ENCODE assay signal across 18 mouse cellular contexts in genomic region chr19:10715476-10715875, GRCm38 (mm10). TPM values are rescaled to one million over a fixed set of nuclear protein-coding genes. Genes with fewer than 3 reads are reported as not detected.
DNase-seq lines count a peak whose midpoint lies in the region; ATAC-seq and TF ChIP-seq lines count a peak whose summit lies in the region.
"Had no signal": no experiment of that assay in that cellular context is flagged by ENCODE, and none has a peak within 500 bp of the region (broad histone marks: within the 10 kb centered on the region; RNA-seq: fewer than 3 reads in every experiment).

No protein-coding gene starts in this region.

- ATAC-seq in neural tube, embryonic 15.5 days (ENCODE audit: low FRiP score) = no peak
- no peak for ATAC-seq in stomach, postnatal 0 days (ENCODE audit: low FRiP score, low TSS enrichment)

- TF ChIP-seq POLR2A in cerebellum, adult 2 months (IDR thresholded peaks at IDR 0.05; ENCODE audit: borderline replicate concordance, insufficient read depth, low read length) = no peak
- TF ChIP-seq POLR2A in thymus, adult 2 months (IDR thresholded peaks at IDR 0.05; ENCODE audit: control insufficient read depth, extremely low read depth, insufficient read depth, low read length, poor library complexity) = no peak

- no peak for TF ChIP-seq CTCF in cerebellum, adult 2 months (IDR thresholded peaks at IDR 0.05; ENCODE audit: borderline replicate concordance, insufficient read depth, low read depth, low read length)
- no peak for TF ChIP-seq CTCF in thymus, adult 2 months (IDR thresholded peaks at IDR 0.05; ENCODE audit: borderline replicate concordance, control insufficient read depth, extremely low read depth, insufficient read depth, low read length, poor library complexity)
- TF ChIP-seq CTCF in stomach, postnatal 0 days (IDR thresholded peaks at IDR 0.05; ENCODE audit: low read depth) = no peak

- DNase-seq in cerebellum, adult 2 months = no peak
- DNase-seq in cerebellum, adult 9-10 months = no peak
- DNase-seq in kidney, adult 18-20 months = peak; percentile 24
- no peak for DNase-seq in kidney, adult 11 months
- DNase-seq in thymus, adult 2 months = no peak
- no peak for DNase-seq in thymus, adult 18-20 months
- DNase-seq in stomach, postnatal 0 days (ENCODE audit: low spot score) = no peak
- DNase-seq: adrenal gland, postnatal 10 days; cerebellum, adult 8-10 months; heart, postnatal 36 days had no signal

- no peak overlapping the region for H3K4me2 ChIP-seq in neural tube, embryonic 15.5 days
- no peak overlapping the region for H3K4me2 ChIP-seq in stomach, postnatal 0 days (replicated peaks; ENCODE audit: low read depth)
- H3K4me2 ChIP-seq: heart, embryonic 13.5 days; limb, embryonic 15.5 days had no signal

- TF ChIP-seq EP300 in stomach, postnatal 0 days (optimal IDR thresholded peaks at IDR 0.05) = no peak

- H3K9me3 ChIP-seq in neural tube, embryonic 15.5 days (replicated peaks) = no peaks in the 10 kb centered on the region
- no peaks in the 10 kb centered on the region for H3K9me3 ChIP-seq in stomach, postnatal 0 days (ENCODE audit: control insufficient read depth, low read length)
- H3K9me3 ChIP-seq: heart, embryonic 13.5 days; limb, embryonic 15.5 days had no signal

- peaks cover 49% of the 10 kb centered on the region for H3K4me1 ChIP-seq in cerebellum, adult 2 months (ENCODE audit: control insufficient read depth, insufficient read depth, low read length)
- H3K4me1 ChIP-seq in thymus, adult 2 months (replicated peaks; ENCODE audit: control insufficient read depth, insufficient read depth, low read length) = peaks cover 8% of the 10 kb centered on the region
- peaks cover 21% of the 10 kb centered on the region for H3K4me1 ChIP-seq in neural tube, embryonic 15.5 days
- H3K4me1 ChIP-seq in stomach, postnatal 0 days (replicated peaks; ENCODE audit: control insufficient read depth, insufficient read depth) = no peaks in the 10 kb centered on the region

- H3K27me3 ChIP-seq in cerebellum, adult 2 months (ENCODE audit: control insufficient read depth, insufficient read depth, low read length) = no peaks in the 10 kb centered on the region
- no peaks in the 10 kb centered on the region for H3K27me3 ChIP-seq in thymus, adult 2 months (ENCODE audit: control insufficient read depth, insufficient read depth, low read length)
- H3K27me3 ChIP-seq in neural tube, embryonic 15.5 days (replicated peaks) = no peaks in the 10 kb centered on the region
- no peaks in the 10 kb centered on the region for H3K27me3 ChIP-seq in stomach, postnatal 0 days (ENCODE audit: control insufficient read depth, insufficient read depth, low read length)
- H3K27me3 ChIP-seq: heart, embryonic 13.5 days; limb, embryonic 15.5 days had no signal

- peak overlapping the region; percentile 92 for H3K27ac ChIP-seq in cerebellum, adult 2 months (ENCODE audit: insufficient read depth, low read length)
- H3K27ac ChIP-seq in thymus, adult 2 months (ENCODE audit: control insufficient read depth, insufficient read depth, low read length) = peak overlapping the region; percentile 13; the same call in 1 of the 2 replicates
- 0 out of 2 replicates have a peak overlapping the region, but pooled peaks have one; percentile 60 for H3K27ac ChIP-seq in neural tube, embryonic 15.5 days (replicated peaks)
- no peak overlapping the region for H3K27ac ChIP-seq in stomach, postnatal 0 days (replicated peaks)
- H3K27ac ChIP-seq: heart, embryonic 13.5 days; kidney, postnatal 0 days; limb, embryonic 15.5 days had no signal

- H3K9ac ChIP-seq in neural tube, embryonic 15.5 days (replicated peaks) = no peak overlapping the region
- no peak overlapping the region for H3K9ac ChIP-seq in stomach, postnatal 0 days (ENCODE audit: low read length)
- H3K9ac ChIP-seq: heart, embryonic 13.5 days; limb, embryonic 15.5 days had no signal

- H3K4me3 ChIP-seq in cerebellum, adult 2 months (replicated peaks; ENCODE audit: insufficient read depth, low read depth, low read length) = no peak overlapping the region
- H3K4me3 ChIP-seq in thymus, adult 2 months (ENCODE audit: control insufficient read depth, insufficient read depth, low read length) = no peak overlapping the region
- H3K4me3 ChIP-seq in neural tube, embryonic 15.5 days (replicated peaks) = no peak overlapping the region
- no peak overlapping the region for H3K4me3 ChIP-seq in stomach, postnatal 0 days (ENCODE audit: low read depth, low read length)
- H3K4me3 ChIP-seq: heart, embryonic 13.5 days; limb, embryonic 15.5 days had no signal

- H3K36me3 ChIP-seq in thymus, adult 2 months (ENCODE audit: control insufficient read depth, insufficient read depth, low read length) = peaks cover 42% of the 10 kb centered on the region
- H3K36me3 ChIP-seq in neural tube, embryonic 15.5 days = peaks cover 28% of the 10 kb centered on the region
- H3K36me3 ChIP-seq in stomach, postnatal 0 days (ENCODE audit: control insufficient read depth, insufficient read depth, low read length) = peaks cover 22% of the 10 kb centered on the region

- 58% methylated on average over 6 of the region's 6 CpGs for WGBS in cerebellum, adult 2 months
- 84% methylated on average over 6 of the region's 6 CpGs for WGBS in thymus, adult 2 months
- WGBS in neural tube, embryonic 15.5 days = 88% methylated on average over 6 of the region's 6 CpGs
- 71% methylated on average over 6 of the region's 6 CpGs for WGBS in stomach, postnatal 0 days

RNA-seq across cellular contexts. Expression of gene Cd5, which starts 23.3 kb away (rescaled TPM):
- polyA plus RNA-seq in cerebellum, adult 2 months (2012; rRNA removed) = 0.43 and 0.54 TPM in 2 replicates
- polyA plus RNA-seq in thymus, adult 2 months (2012; rRNA removed) = 250 and 282 TPM in 2 replicates
- 0.08 and 1.3 TPM in 2 replicates for polyA plus RNA-seq in neural tube, embryonic 15.5 days (2015; fragmentation: Nextera tagmentation; extraction: Ambion mirVana)
- polyA plus RNA-seq in stomach, postnatal 0 days (2015; fragmentation: Nextera tagmentation; extraction: Ambion mirVana) = 1.6 and 1.8 TPM in 2 replicates
- polyA plus RNA-seq: intestine, embryonic 16.5 days; liver, embryonic 16.5 days had no signal

RNA-seq across cellular contexts. Expression of gene Vps37c, which starts 26.9 kb away (rescaled TPM):
- 30.6 and 31.4 TPM in 2 replicates for polyA plus RNA-seq in cerebellum, adult 2 months (2012; rRNA removed)
- 38.2 and 40.4 TPM in 2 replicates for polyA plus RNA-seq in thymus, adult 2 months (2012; rRNA removed)
- 28.7 and 30.3 TPM in 2 replicates for polyA plus RNA-seq in neural tube, embryonic 15.5 days (2015; fragmentation: Nextera tagmentation; extraction: Ambion mirVana)
- polyA plus RNA-seq in stomach, postnatal 0 days (2015; fragmentation: Nextera tagmentation; extraction: Ambion mirVana) = 48.6 and 57.3 TPM in 2 replicates

RNA-seq across cellular contexts. Expression of gene Pga5, which starts 37.6 kb away (rescaled TPM):
- polyA plus RNA-seq in cerebellum, adult 2 months (2012; rRNA removed) = not detected in 2 replicates
- 0.46 and 0.59 TPM in 2 replicates for polyA plus RNA-seq in thymus, adult 2 months (2012; rRNA removed)
- not detected in 2 replicates for polyA plus RNA-seq in neural tube, embryonic 15.5 days (2015; fragmentation: Nextera tagmentation; extraction: Ambion mirVana)
- 22,358 and 23,362 TPM in 2 replicates for polyA plus RNA-seq in stomach, postnatal 0 days (2015; fragmentation: Nextera tagmentation; extraction: Ambion mirVana)
- polyA plus RNA-seq: embryonic facial prominence, embryonic 14.5 days; forebrain, embryonic 11.5 days; heart, embryonic 13.5 days; limb, embryonic 15.5 days had no signal

Comparison
In these comparisons a context has a peak if more than half of its experiments do, and no peak if none do; other contexts are left out.
1. RNA of gene Cd5, which starts 23.3 kb away (polyA plus RNA-seq): 250 to 282 TPM in thymus, adult 2 months; 1.6 to 1.8 TPM in stomach, postnatal 0 days, 0.43 to 0.54 TPM in cerebellum, adult 2 months and 0.08 to 1.3 TPM in neural tube, embryonic 15.5 days; every median in the first group is over 10 times any median in the second.
2. RNA of gene Pga5, which starts 37.6 kb away (polyA plus RNA-seq): 22,358 to 23,362 TPM in stomach, postnatal 0 days; 0.46 to 0.59 TPM in thymus, adult 2 months, not detected in neural tube, embryonic 15.5 days and not detected in cerebellum, adult 2 months; every median in the first group is over 1,000 times any median in the second.